Mouse (Mus musculus) c-Kit-positive CD71-positive TER-119-negative erythroid progenitor cells, embryonic 14.5 days (primary cell): ENCODE results near the gene Sfxn2.
"Not testable (repeated sequence)": the region's sequence is repeated elsewhere in the genome, so short reads cannot be mapped to it uniquely, and the experiment has no call there.

Experiments used
- DNase-seq: peaks from one replicate; pipeline ENCODE4 v3.0.0-alpha.2; 2013; ENCODE audit warnings: low read depth

Gene Sfxn2

GRCm38 (mm10) chr19:46542750-46543149 is 30.4 kb upstream of the Sfxn2 start:
- no peak for DNase-seq

GRCm38 (mm10) chr19:46547565-46547964 is 25.6 kb upstream of the Sfxn2 start:
- no peak for DNase-seq

- no peak for DNase-seq
Measured at GRCm38 (mm10) chr19:46548110-46548509, 25.1 kb upstream of the Sfxn2 start.

- no peak for DNase-seq
Measured at GRCm38 (mm10) chr19:46550385-46550784, 22.8 kb upstream of the Sfxn2 start.

- no peak for DNase-seq
Measured at GRCm38 (mm10) chr19:46552496-46552895, 20.7 kb upstream of the Sfxn2 start.

- DNase-seq: peak; percentile 58
Measured at GRCm38 (mm10) chr19:46553541-46553955, 19.6 kb upstream of the Sfxn2 start.

GRCm38 (mm10) chr19:46558009-46558408 is 15.2 kb upstream of the Sfxn2 start:
- no peak for DNase-seq

- no peak for DNase-seq
Measured at GRCm38 (mm10) chr19:46558631-46559030, 14.5 kb upstream of the Sfxn2 start.

- DNase-seq: peak; percentile 43
Measured at GRCm38 (mm10) chr19:46562132-46562531, 11.0 kb upstream of the Sfxn2 start.

GRCm38 (mm10) chr19:46562581-46563515 is 10.3 kb upstream of the Sfxn2 start:
- no peak for DNase-seq

GRCm38 (mm10) chr19:46563603-46564002 is 9.6 kb upstream of the Sfxn2 start:
- DNase-seq: no peak

GRCm38 (mm10) chr19:46564043-46564462 is 9.1 kb upstream of the Sfxn2 start:
- no peak for DNase-seq

- not testable (repeated sequence) for DNase-seq
Measured at GRCm38 (mm10) chr19:46571211-46571877, 1.8 kb upstream of the Sfxn2 start.

GRCm38 (mm10) chr19:46571878-46572244 is 1.3 kb upstream of the Sfxn2 start:
- no peak for DNase-seq

GRCm38 (mm10) chr19:46572548-46572947 is 617 bp upstream of the Sfxn2 start:
- DNase-seq: peak; percentile 22

GRCm38 (mm10) chr19:46573990-46574389 is 825 bp downstream of the Sfxn2 start:
- DNase-seq: no peak

GRCm38 (mm10) chr19:46575196-46575595 is 2.0 kb downstream of the Sfxn2 start:
- no peak for DNase-seq

GRCm38 (mm10) chr19:46587823-46588508 is 14.8 kb downstream of the Sfxn2 start:
- DNase-seq: peak; percentile 63

GRCm38 (mm10) chr19:46591575-46591974 is 18.4 kb downstream of the Sfxn2 start:
- DNase-seq: no peak

- DNase-seq: no peak
Measured at GRCm38 (mm10) chr19:46592751-46593439, 19.7 kb downstream of the Sfxn2 start.

- DNase-seq: no peak
Measured at GRCm38 (mm10) chr19:46598187-46598586, 25.0 kb downstream of the Sfxn2 start.

GRCm38 (mm10) chr19:46598720-46599252 is 25.6 kb downstream of the Sfxn2 start, which contains the start of gene Wbp1l:
Wbp1l (plus strand) TSS chr19:46599084.
- peak; percentile 98 for DNase-seq
